Mouse (Mus musculus) limb, embryonic 15.5 days (tissue): ENCODE results near the gene Cisd2. TPM values are rescaled to one million over a fixed set of nuclear protein-coding genes. Genes with fewer than 3 reads are reported as not detected.

Source experiments
- polyA plus RNA-seq: library from polyadenylated mRNA; unstranded; fragments of >200 nt; fragmentation: Nextera tagmentation; extraction: Ambion mirVana; gene quantifications from 2 replicates; pipeline ENCODE4 v1.2.1, GENCODE M21; 2015

The Cisd2 gene
- polyA plus RNA-seq, 1 experiment from 2014 or later = 51.0 TPM

Other genes with a start within 250 kb of the Cisd2 start
- gene Cenpe, start 211.4 kb downstream of the Cisd2 start, polyA plus RNA-seq = 19.9 and 21.7 TPM in 2 replicates
- gene Bdh2, start 142.7 kb downstream of the Cisd2 start, polyA plus RNA-seq = 9.8 and 14.7 TPM in 2 replicates
- 2.6 and 6.4 TPM in 2 replicates for gene Slc9b2, start 116.2 kb downstream of the Cisd2 start, polyA plus RNA-seq
- 0.42 TPM in 1 of 2 replicates, not detected in the other for gene Slc9b1, start 75.9 kb downstream of the Cisd2 start, polyA plus RNA-seq
- gene Ube2d3, start 14.2 kb upstream of the Cisd2 start, polyA plus RNA-seq = 467 and 488 TPM in 2 replicates
- gene Manba, start 61.7 kb upstream of the Cisd2 start, polyA plus RNA-seq = 7.4 and 9.5 TPM in 2 replicates